Comparison of ENCODE assay signal across 8 mouse cellular contexts in genomic region chr5:30907413-30908059, GRCm38 (mm10). TPM values are rescaled to one million over a fixed set of nuclear protein-coding genes. Genes with fewer than 3 reads are reported as not detected.
DNase-seq lines count a peak whose midpoint lies in the region; ATAC-seq and TF ChIP-seq lines count a peak whose summit lies in the region.

Gene Ost4, minus strand, starts transcription at chr5:30907788.

- intact Hi-C loops in heart, postnatal 10 days (cut with DNase I) = loop anchor here (1.0 kb wide), 1 partner anchor 15 kb away; no protein-coding TSS in a partner anchor

- H3K4me1 ChIP-seq in E14TG2a.4 (replicated peaks; ENCODE audit: low read depth, low read length) = peaks cover 70% of the 10 kb centered on the region
- H3K4me1 ChIP-seq in forebrain, embryonic 13.5 days = peaks cover 41% of the 10 kb centered on the region
- H3K4me1 ChIP-seq in liver, postnatal 0 days (ENCODE audit: insufficient read depth) = peaks cover 62% of the 10 kb centered on the region
- peaks cover 23% of the 10 kb centered on the region for H3K4me1 ChIP-seq in neural tube, embryonic 14.5 days (ENCODE audit: control insufficient read depth, insufficient read depth, low read length)

- peak; percentile 97 for ATAC-seq in forebrain, embryonic 13.5 days
- peak; percentile 96 for ATAC-seq in liver, postnatal 0 days
- ATAC-seq in neural tube, embryonic 14.5 days (ENCODE audit: low read depth) = peak; percentile 95

- no peaks in the 10 kb centered on the region for H3K9me3 ChIP-seq in E14TG2a.4 (ENCODE audit: low read length)
- H3K9me3 ChIP-seq in forebrain, embryonic 13.5 days (replicated peaks) = no peaks in the 10 kb centered on the region
- no peaks in the 10 kb centered on the region for H3K9me3 ChIP-seq in liver, postnatal 0 days (ENCODE audit: low read length)
- no peaks in the 10 kb centered on the region for H3K9me3 ChIP-seq in neural tube, embryonic 14.5 days (ENCODE audit: control insufficient read depth, low read length)

- 0 out of 2 replicates have a peak, but pooled peaks cover 4% of the 10 kb centered on the region for H3K27me3 ChIP-seq in E14TG2a.4 (ENCODE audit: insufficient read depth, low read length)
- H3K27me3 ChIP-seq in forebrain, embryonic 13.5 days = no peaks in the 10 kb centered on the region
- no peaks in the 10 kb centered on the region for H3K27me3 ChIP-seq in liver, postnatal 0 days (ENCODE audit: insufficient read depth, low read length)
- no peaks in the 10 kb centered on the region for H3K27me3 ChIP-seq in neural tube, embryonic 14.5 days (ENCODE audit: control insufficient read depth, insufficient read depth, low read length)

- H3K4me3 ChIP-seq in E14TG2a.4 (replicated peaks; ENCODE audit: low read length) = peak within 1 kb of the TSS; percentile 92
- H3K4me3 ChIP-seq in forebrain, embryonic 13.5 days = peak within 1 kb of the TSS; percentile 79
- H3K4me3 ChIP-seq in liver, postnatal 0 days (ENCODE audit: low read depth, low read length) = peak within 1 kb of the TSS; percentile 66
- peak within 1 kb of the TSS; percentile 69 for H3K4me3 ChIP-seq in neural tube, embryonic 14.5 days (ENCODE audit: low read depth, low read length)

- peak; percentile 30; the same call in 1 of the 2 replicates for TF ChIP-seq EP300 in liver, postnatal 0 days (IDR thresholded peaks at IDR 0.05; ENCODE audit: low read depth)

- H3K9ac ChIP-seq in forebrain, embryonic 13.5 days = peak within 1 kb of the TSS; percentile 86
- peak within 1 kb of the TSS; percentile 75 for H3K9ac ChIP-seq in liver, postnatal 0 days (replicated peaks)
- peak within 1 kb of the TSS; percentile 72 for H3K9ac ChIP-seq in neural tube, embryonic 14.5 days (replicated peaks; ENCODE audit: low read depth, low read length)

- WGBS in forebrain, embryonic 13.5 days = under 1% methylated on average over 58 of the region's 58 CpGs
- WGBS in large intestine, adult 2 months = under 1% methylated on average over 58 of the region's 58 CpGs
- WGBS in liver, postnatal 0 days (ENCODE audit: insufficient replicate concordance) = under 1% methylated on average over 58 of the region's 58 CpGs
- WGBS in neural tube, embryonic 14.5 days = under 1% methylated on average over 56 of the region's 58 CpGs

- DNase-seq in c-Kit-positive CD71-positive TER-119-positive erythroid progenitor cells, embryonic 14.5 days (ENCODE audit: low spot score) = peak; percentile 94
- peak; percentile 99 for DNase-seq in heart, postnatal 10 days
- peak; percentile 78 for DNase-seq in large intestine, adult 2 months (ENCODE audit: low read depth, low spot score)
- peak; percentile 98 for DNase-seq in liver, postnatal 0 days
- peak; percentile 98 for DNase-seq in testis, postnatal 10 days (ENCODE audit: low spot score)

- H3K4me2 ChIP-seq in forebrain, embryonic 13.5 days = peak within 1 kb of the TSS; percentile 97
- H3K4me2 ChIP-seq in liver, postnatal 0 days (ENCODE audit: low read depth, low read length) = peak within 1 kb of the TSS; percentile 99
- peak within 1 kb of the TSS; percentile 73 for H3K4me2 ChIP-seq in neural tube, embryonic 14.5 days (ENCODE audit: low read depth, low read length)

- H3K27ac ChIP-seq in forebrain, embryonic 13.5 days = peak within 1 kb of the TSS; percentile 65
- H3K27ac ChIP-seq in liver, postnatal 0 days (ENCODE audit: low read depth) = peak within 1 kb of the TSS; percentile 93
- H3K27ac ChIP-seq in neural tube, embryonic 14.5 days (ENCODE audit: low read depth, low read length) = peak within 1 kb of the TSS; percentile 87

- TF ChIP-seq CTCF in E14TG2a.4 (conservative IDR thresholded peaks at IDR 0.05; ENCODE audit: low read length) = no peak
- TF ChIP-seq CTCF in liver, postnatal 0 days (IDR thresholded peaks at IDR 0.05; ENCODE audit: low read depth) = no peak

- peaks cover 38% of the 10 kb centered on the region for H3K36me3 ChIP-seq in E14TG2a.4 (ENCODE audit: insufficient read depth, low read length)
- H3K36me3 ChIP-seq in forebrain, embryonic 13.5 days (ENCODE audit: poor library complexity, severe bottlenecking) = peaks cover 35% of the 10 kb centered on the region
- peaks cover 31% of the 10 kb centered on the region for H3K36me3 ChIP-seq in liver, postnatal 0 days (replicated peaks; ENCODE audit: insufficient read depth, low read length)
- H3K36me3 ChIP-seq in neural tube, embryonic 14.5 days (ENCODE audit: control insufficient read depth, insufficient read depth, low read length) = peaks cover 22% of the 10 kb centered on the region

RNA-seq across cellular contexts. Expression of gene Ost4, which starts in this region (rescaled TPM):
- polyA plus RNA-seq in forebrain, embryonic 13.5 days (2015; fragmentation: Nextera tagmentation; extraction: Ambion mirVana) = 325 and 333 TPM in 2 replicates
- total RNA-seq in heart, postnatal 10 days (2021) = 100 to 1,000 TPM; 162 to 178 TPM
- 317 and 323 TPM in 2 replicates for polyA plus RNA-seq in large intestine, adult 2 months (2012; rRNA removed)
- 263 and 277 TPM in 2 replicates for polyA plus RNA-seq in liver, postnatal 0 days (2015; fragmentation: Nextera tagmentation; extraction: Ambion mirVana)
- 234 TPM in 2 replicates for polyA plus RNA-seq in neural tube, embryonic 14.5 days (2014; fragmentation: Nextera tagmentation; extraction: Ambion mirVana)

Comparison
In these comparisons a context has a peak if more than half of its experiments do, and no peak if none do; other contexts are left out.
1. Peak in every context shown above with its lines: DNase-seq, ATAC-seq, H3K4me3 ChIP-seq and H3K27ac ChIP-seq.